Mouse (Mus musculus) gastrocnemius, adult 8-10 months (tissue): ENCODE data around the gene Dct. TPM values are rescaled to one million over a fixed set of nuclear protein-coding genes. Genes with fewer than 3 reads are reported as not detected.

Source experiments
- total RNA-seq, 4 experiments: library from RNA; stranded (reverse); gene quantifications; 2 replicates each; pipeline ENCODE4 v1.2.4; 2022

The Dct gene
- total RNA-seq, 4 experiments from 2014 or later, result 0.22 to 0.75 (median 0.45) TPM

Other genes with a start within 250 kb of the Dct start
- 1 to 10 TPM; 4.4 to 6.5 (median 5.6) TPM for gene Tgds, start 80.5 kb upstream of the Dct start, total RNA-seq
- 10 to 100 TPM; 38.8 to 41.3 (median 40.8) TPM for gene Gpr180, start 84.9 kb upstream of the Dct start, total RNA-seq
- gene Sox21, start 184.8 kb upstream of the Dct start, total RNA-seq, result not detected
- not detected for gene Gm9376, start 214.7 kb upstream of the Dct start, total RNA-seq